ENCODE assay signal across 8 mouse cellular contexts in the genomic region with DNA sequence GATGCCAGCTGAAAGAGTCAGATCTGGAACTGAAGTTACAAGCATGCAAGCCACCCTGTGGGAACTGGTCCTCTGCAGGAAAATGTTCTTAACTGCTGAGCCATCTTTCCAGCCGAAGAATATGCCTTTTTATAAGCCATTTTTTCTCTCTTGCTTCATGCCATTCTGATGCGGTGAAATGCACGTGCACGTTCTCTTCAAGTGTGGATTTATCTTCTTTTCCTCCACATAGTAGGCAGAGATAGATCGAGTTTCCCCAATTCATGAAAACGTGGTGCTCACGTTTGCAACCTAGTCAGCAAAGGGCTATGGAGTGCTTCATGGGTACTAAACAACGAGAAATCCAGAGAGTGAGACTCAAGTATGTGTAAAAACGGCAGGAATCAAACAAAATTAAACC. TPM values are rescaled to one million over a fixed set of nuclear protein-coding genes. Genes with fewer than 3 reads are reported as not detected.
DNase-seq lines count a peak whose midpoint lies in the region; ATAC-seq and TF ChIP-seq lines count a peak whose summit lies in the region.

No protein-coding gene starts in this region.

- peak overlapping the region; percentile 43; the same call in 1 of the 2 replicates for H3K9ac ChIP-seq in heart, embryonic 11.5 days (ENCODE audit: low read depth, low read length)
- peak overlapping the region; percentile 55; the same call in 1 of the 2 replicates for H3K9ac ChIP-seq in ES-E14 (ENCODE audit: insufficient read depth, low read depth, low read length, poor library complexity, severe bottlenecking)
- H3K9ac ChIP-seq in hindbrain, embryonic 11.5 days (ENCODE audit: low read depth, low read length) = peak overlapping the region; percentile 15; the same call in 1 of the 2 replicates

- WGBS in heart, embryonic 11.5 days (ENCODE audit: insufficient replicate concordance) = 22% methylated on average over 9 of the region's 9 CpGs
- WGBS in hindbrain, embryonic 11.5 days = 28% methylated on average over 9 of the region's 9 CpGs
- WGBS in midbrain, embryonic 10.5 days = 27% methylated on average over 9 of the region's 9 CpGs

- H3K9me3 ChIP-seq in heart, embryonic 11.5 days (replicated peaks; ENCODE audit: control insufficient read depth, low read length) = no peaks in the 10 kb centered on the region
- no peaks in the 10 kb centered on the region for H3K9me3 ChIP-seq in ES-E14 (ENCODE audit: control insufficient read depth, insufficient read depth, low read depth, low read length)
- H3K9me3 ChIP-seq in hindbrain, embryonic 11.5 days (ENCODE audit: control insufficient read depth, low read length) = no peaks in the 10 kb centered on the region
- 0 out of 2 replicates have a peak, but pooled peaks cover 3% of the 10 kb centered on the region for H3K9me3 ChIP-seq in midbrain, embryonic 10.5 days (replicated peaks)

- no peak overlapping the region for H3K27ac ChIP-seq in heart, embryonic 11.5 days (ENCODE audit: low read depth, low read length)
- no peak overlapping the region for H3K27ac ChIP-seq in ES-E14 (ENCODE audit: insufficient read depth, low read depth, low read length, poor library complexity, severe bottlenecking)
- H3K27ac ChIP-seq in hindbrain, embryonic 11.5 days (ENCODE audit: low read depth, low read length) = no peak overlapping the region
- H3K27ac ChIP-seq in midbrain, embryonic 10.5 days (replicated peaks) = peak overlapping the region; percentile 97; the same call in 1 of the 2 replicates

- peak overlapping the region; percentile 58 for H3K4me2 ChIP-seq in heart, embryonic 11.5 days
- H3K4me2 ChIP-seq in hindbrain, embryonic 11.5 days (replicated peaks; ENCODE audit: low read depth, low read length) = peak overlapping the region; percentile 38

- no peaks in the 10 kb centered on the region for H3K27me3 ChIP-seq in heart, embryonic 11.5 days (ENCODE audit: control insufficient read depth, insufficient read depth, low read length)
- H3K27me3 ChIP-seq in hindbrain, embryonic 11.5 days (ENCODE audit: control insufficient read depth, insufficient read depth, low read length) = no peaks in the 10 kb centered on the region
- 0 out of 2 replicates have a peak, but pooled peaks cover 6% of the 10 kb centered on the region for H3K27me3 ChIP-seq in midbrain, embryonic 10.5 days (ENCODE audit: low read depth, poor library complexity, severe bottlenecking)

- in situ Hi-C loops in ES-E14 (cut with MboI; ENCODE audit: low sequenced_read_pairs in 2 of 2, unreplicated experiment in 2 of 2) = no loop called here

- no peak for ATAC-seq in heart, embryonic 11.5 days (replicated peaks; ENCODE audit: insufficient number of reproducible peaks, low FRiP score, low TSS enrichment)
- no peak for ATAC-seq in hindbrain, embryonic 11.5 days (ENCODE audit: low FRiP score)

- DNase-seq in heart, postnatal 10 days = no peak
- no peak for DNase-seq in ES-E14 (ENCODE audit: low read depth, low spot score)
- DNase-seq in hindbrain, embryonic 11.5 days (ENCODE audit: low spot score) = no peak
- no peak for DNase-seq in midbrain, embryonic 10.5 days (ENCODE audit: low spot score)
- DNase-seq in layer of hippocampus, adult 8-10 months (ENCODE audit: low spot score in 2 of 2) = no peak
- DNase-seq in thymus, adult 18-20 months = no peak
- DNase-seq in urinary bladder, postnatal 10 days (ENCODE audit: low spot score) = no peak

- intact Hi-C loops in heart, postnatal 10 days (cut with DNase I) = loop anchor here (10.0 kb wide), 1 partner anchor 501 kb away; no protein-coding TSS in a partner anchor

- H3K4me3 ChIP-seq in heart, embryonic 11.5 days (ENCODE audit: low read depth, low read length) = peak overlapping the region; percentile 78
- peak overlapping the region; percentile 80 to 91 for H3K4me3 ChIP-seq in ES-E14 (ENCODE audit: insufficient read depth in 1 of 2, low read depth in 1 of 2, low read length in 2 of 2, poor library complexity in 1 of 2, severe bottlenecking in 1 of 2)
- H3K4me3 ChIP-seq in hindbrain, embryonic 11.5 days (ENCODE audit: low read depth, low read length) = peak overlapping the region; percentile 81; the same call in 1 of the 2 replicates
- peak overlapping the region; percentile 100 for H3K4me3 ChIP-seq in midbrain, embryonic 10.5 days

- peaks cover 13% of the 10 kb centered on the region; the same call in 1 of the 2 replicates for H3K36me3 ChIP-seq in heart, embryonic 11.5 days (ENCODE audit: control insufficient read depth, insufficient read depth, low read length)
- H3K36me3 ChIP-seq in ES-E14 (ENCODE audit: control insufficient read depth, insufficient read depth, low read length, poor library complexity, severe bottlenecking) = peaks cover 36% of the 10 kb centered on the region
- H3K36me3 ChIP-seq in hindbrain, embryonic 11.5 days (ENCODE audit: control insufficient read depth, insufficient read depth, low read length) = peaks cover 10% of the 10 kb centered on the region
- peaks cover 57% of the 10 kb centered on the region for H3K36me3 ChIP-seq in midbrain, embryonic 10.5 days

- peaks cover 24% of the 10 kb centered on the region for H3K4me1 ChIP-seq in heart, embryonic 11.5 days (ENCODE audit: control insufficient read depth, insufficient read depth, low read length)
- peaks cover 2 to 14% of the 10 kb centered on the region in 2 experiments; a peak in 2 of 4 replicates for H3K4me1 ChIP-seq in ES-E14 (ENCODE audit: control insufficient read depth in 2 of 2, insufficient read depth in 2 of 2, low read length in 2 of 2, poor library complexity in 1 of 2)
- peaks cover 10% of the 10 kb centered on the region; the same call in 1 of the 2 replicates for H3K4me1 ChIP-seq in hindbrain, embryonic 11.5 days (replicated peaks; ENCODE audit: control insufficient read depth, insufficient read depth, low read length)
- peaks cover 37% of the 10 kb centered on the region for H3K4me1 ChIP-seq in midbrain, embryonic 10.5 days

TF ChIP-seq in ES-E14, 5 proteins besides CTCF, POLR2A, EP300 and RAD21:
- TF ChIP-seq CHD2 (IDR thresholded peaks at IDR 0.05; ENCODE audit: low read depth, low read length) (no peak), ZC3H11A (IDR thresholded peaks at IDR 0.05; ENCODE audit: borderline replicate concordance, low read depth, low read length) (no peak), MAFK (IDR thresholded peaks at IDR 0.05; ENCODE audit: insufficient read depth, low read depth, low read length) (no peak), ZNF384 (IDR thresholded peaks at IDR 0.05; ENCODE audit: low read depth, low read length) (no peak), HCFC1 (IDR thresholded peaks at IDR 0.05; ENCODE audit: borderline replicate concordance, insufficient read depth, low read length) (no peak)

RNA-seq across cellular contexts. Expression of a gene that starts 1.2 kb away (rescaled TPM):
- polyA plus RNA-seq in heart, embryonic 11.5 days (2014; fragmentation: Nextera tagmentation; extraction: Ambion mirVana) = 42.2 and 43.5 TPM in 2 replicates
- total RNA-seq in heart, postnatal 10 days (2021) = 10 to 100 TPM; 36.4 to 40.0 TPM
- 47.3 and 54.4 TPM in 2 replicates for total RNA-seq in ES-E14 (2012; rRNA removed)
- polyA plus RNA-seq in hindbrain, embryonic 11.5 days (2014; fragmentation: Nextera tagmentation; extraction: Ambion mirVana) = 50.9 and 58.3 TPM in 2 replicates
- polyA plus RNA-seq in midbrain, embryonic 10.5 days (2016; fragmentation: Nextera tagmentation; extraction: Ambion mirVana) = 75.2 and 82.7 TPM in 2 replicates
- 10 to 100 TPM; 49.6 to 68.5 (median 58.8) TPM for total RNA-seq in layer of hippocampus, adult 8-10 months (2022)

RNA-seq across cellular contexts. Expression of a gene that starts 14.1 kb away (rescaled TPM):
- 67.6 and 78.3 TPM in 2 replicates for polyA plus RNA-seq in heart, embryonic 11.5 days (2014; fragmentation: Nextera tagmentation; extraction: Ambion mirVana)
- 10 to 100 TPM; 33.1 to 33.4 TPM for total RNA-seq in heart, postnatal 10 days (2021)
- total RNA-seq in ES-E14 (2012; rRNA removed) = 109 and 137 TPM in 2 replicates
- polyA plus RNA-seq in hindbrain, embryonic 11.5 days (2014; fragmentation: Nextera tagmentation; extraction: Ambion mirVana) = 124 and 136 TPM in 2 replicates
- polyA plus RNA-seq in midbrain, embryonic 10.5 days (2016; fragmentation: Nextera tagmentation; extraction: Ambion mirVana) = 174 and 180 TPM in 2 replicates
- 10 to 100 TPM; 50.3 to 53.0 (median 51.0) TPM for total RNA-seq in layer of hippocampus, adult 8-10 months (2022)

RNA-seq across cellular contexts. Expression of a gene that starts 14.1 kb away (rescaled TPM):
- 17.8 and 20.0 TPM in 2 replicates for polyA plus RNA-seq in heart, embryonic 11.5 days (2014; fragmentation: Nextera tagmentation; extraction: Ambion mirVana)
- 10 to 100 TPM; 20.3 to 29.9 TPM for total RNA-seq in heart, postnatal 10 days (2021)
- 25.4 and 29.1 TPM in 2 replicates for total RNA-seq in ES-E14 (2012; rRNA removed)
- polyA plus RNA-seq in hindbrain, embryonic 11.5 days (2014; fragmentation: Nextera tagmentation; extraction: Ambion mirVana) = 28.5 and 28.9 TPM in 2 replicates
- polyA plus RNA-seq in midbrain, embryonic 10.5 days (2016; fragmentation: Nextera tagmentation; extraction: Ambion mirVana) = 30.3 and 30.8 TPM in 2 replicates
- total RNA-seq in layer of hippocampus, adult 8-10 months (2022) = 10 to 100 TPM; 36.3 to 53.8 (median 39.7) TPM

RNA-seq across cellular contexts. Expression of a gene that starts 21.8 kb away (rescaled TPM):
- 16.3 and 16.6 TPM in 2 replicates for polyA plus RNA-seq in heart, embryonic 11.5 days (2014; fragmentation: Nextera tagmentation; extraction: Ambion mirVana)
- 10 to 100 TPM in 1 of 2 experiments, 1 to 10 TPM in 1; 6.7 to 10.4 TPM for total RNA-seq in heart, postnatal 10 days (2021)
- 4.5 and 5.7 TPM in 2 replicates for total RNA-seq in ES-E14 (2012; rRNA removed)
- polyA plus RNA-seq in hindbrain, embryonic 11.5 days (2014; fragmentation: Nextera tagmentation; extraction: Ambion mirVana) = 16.4 and 20.9 TPM in 2 replicates
- polyA plus RNA-seq in midbrain, embryonic 10.5 days (2016; fragmentation: Nextera tagmentation; extraction: Ambion mirVana) = 18.0 and 19.8 TPM in 2 replicates
- total RNA-seq in layer of hippocampus, adult 8-10 months (2022) = 1 to 10 TPM; 4.4 to 6.8 (median 5.5) TPM

RNA-seq across cellular contexts. Expression of a gene that starts 26.7 kb away (rescaled TPM):
- polyA plus RNA-seq in heart, embryonic 11.5 days (2014; fragmentation: Nextera tagmentation; extraction: Ambion mirVana) = 621 and 642 TPM in 2 replicates
- 1,000 to 10,000 TPM; 1,653 to 1,740 TPM for total RNA-seq in heart, postnatal 10 days (2021)
- total RNA-seq in ES-E14 (2012; rRNA removed) = 236 and 303 TPM in 2 replicates
- polyA plus RNA-seq in hindbrain, embryonic 11.5 days (2014; fragmentation: Nextera tagmentation; extraction: Ambion mirVana) = 343 and 344 TPM in 2 replicates
- polyA plus RNA-seq in midbrain, embryonic 10.5 days (2016; fragmentation: Nextera tagmentation; extraction: Ambion mirVana) = 372 and 423 TPM in 2 replicates
- 100 to 1,000 TPM; 526 to 633 (median 592) TPM for total RNA-seq in layer of hippocampus, adult 8-10 months (2022)
